ENCODE assay signal across 11 mouse cellular contexts in the genomic region with DNA sequence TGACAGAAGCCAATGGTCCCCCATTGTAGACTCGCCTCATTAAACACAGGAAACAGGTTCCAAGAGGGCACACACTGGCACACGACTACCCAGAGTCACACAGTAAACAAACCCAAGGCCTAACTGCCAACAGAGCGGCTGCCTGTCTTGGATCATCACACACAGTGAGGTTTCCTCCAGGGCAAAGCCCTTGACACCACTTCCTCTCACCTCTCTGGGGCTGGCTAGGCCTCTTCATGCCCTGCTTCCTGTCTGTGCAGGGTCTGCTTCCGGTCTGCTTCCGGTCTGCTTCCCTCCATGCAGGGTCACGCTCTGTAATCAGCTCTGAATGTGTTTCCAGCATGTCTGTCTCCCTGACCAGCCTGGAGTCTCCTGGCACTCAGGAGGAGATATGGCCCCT. TPM values are rescaled to one million over a fixed set of nuclear protein-coding genes. Genes with fewer than 3 reads are reported as not detected.
DNase-seq lines count a peak whose midpoint lies in the region; ATAC-seq and TF ChIP-seq lines count a peak whose summit lies in the region.
"Had no signal": no experiment of that assay in that cellular context is flagged by ENCODE, and none has a peak within 500 bp of the region (broad histone marks: within the 10 kb centered on the region; RNA-seq: fewer than 3 reads in every experiment).

No protein-coding gene starts in this region.

- no peak for TF ChIP-seq EP300 in CH12.LX (IDR thresholded peaks at IDR 0.05; ENCODE audit: low read length)

- H3K9ac ChIP-seq in heart, embryonic 15.5 days = no peak overlapping the region
- no peak overlapping the region for H3K9ac ChIP-seq in CH12.LX (ENCODE audit: insufficient read depth, low read depth)
- H3K9ac ChIP-seq: liver, embryonic 15.5 days had no signal

- no peaks in the 10 kb centered on the region for H3K27me3 ChIP-seq in heart, embryonic 15.5 days
- no peaks in the 10 kb centered on the region for H3K27me3 ChIP-seq in CH12.LX (replicated peaks)
- H3K27me3 ChIP-seq: liver, embryonic 15.5 days; Patski had no signal

- H3K4me3 ChIP-seq in heart, embryonic 15.5 days = no peak overlapping the region
- H3K4me3 ChIP-seq in CH12.LX (replicated peaks in 1 of 3; ENCODE audit: low read depth in 2 of 3, low read length in 2 of 3, poor library complexity in 1 of 3) = peak overlapping the region in 1 of 3 experiments; percentile 35
- no peak overlapping the region for H3K4me3 ChIP-seq in layer of hippocampus, adult 2 months
- H3K4me3 ChIP-seq: liver, embryonic 15.5 days had no signal

- H3K4me2 ChIP-seq in heart, embryonic 15.5 days = no peak overlapping the region
- no peak overlapping the region for H3K4me2 ChIP-seq in CH12.LX (ENCODE audit: insufficient read depth, low read depth, poor library complexity, severe bottlenecking)
- H3K4me2 ChIP-seq: liver, embryonic 15.5 days had no signal

- H3K79me2 ChIP-seq in CH12.LX (replicated peaks; ENCODE audit: control insufficient read depth, extremely low read depth, insufficient read depth, poor library complexity, severe bottlenecking) = no peaks in the 10 kb centered on the region

- no peak for TF ChIP-seq CTCF in CH12.LX (conservative IDR thresholded peaks at IDR 0.05 in 1 of 2, IDR thresholded peaks at IDR 0.05 in 1 of 2; ENCODE audit: low read depth in 2 of 2, low read length in 2 of 2)
- TF ChIP-seq CTCF in layer of hippocampus, adult 2 months (conservative IDR thresholded peaks at IDR 0.05) = no peak

- in situ Hi-C loops in CH12.LX (cut with MboI; ENCODE audit: low pct_ligation_motif_present, low pct_unique_long_range_greater_than_20kb, low sequenced_read_pairs) = loop anchor here (5.0 kb wide), 1 partner anchor 40 kb away; no protein-coding TSS in a partner anchor

- no peak for TF ChIP-seq POLR2A in CH12.LX (IDR thresholded peaks at IDR 0.05; ENCODE audit: low read depth, low read length)

- no peaks in the 10 kb centered on the region for H3K36me3 ChIP-seq in heart, embryonic 15.5 days
- H3K36me3 ChIP-seq in CH12.LX (replicated peaks in 1 of 2; ENCODE audit: control insufficient read depth in 1 of 2, insufficient read depth in 1 of 2, low read length in 1 of 2) = no peaks in the 10 kb centered on the region
- H3K36me3 ChIP-seq: liver, embryonic 15.5 days had no signal

- dilution Hi-C loops in CH12.LX (cut with MboI; ENCODE audit: extremely low pct_ligation_motif_present, extremely low pct_unique_long_range_greater_than_20kb, low sequenced_read_pairs) = no loop called here

- H3K9me3 ChIP-seq in heart, embryonic 15.5 days (replicated peaks) = no peaks in the 10 kb centered on the region
- H3K9me3 ChIP-seq in CH12.LX (replicated peaks; ENCODE audit: low read length) = no peaks in the 10 kb centered on the region
- H3K9me3 ChIP-seq: liver, embryonic 15.5 days had no signal

- TF ChIP-seq RAD21 in CH12.LX (IDR thresholded peaks at IDR 0.05; ENCODE audit: low read depth, low read length) = no peak

- peak; percentile 68 for ATAC-seq in heart, embryonic 15.5 days (replicated peaks; ENCODE audit: insufficient number of reproducible peaks, insufficient read depth, low FRiP score, low read depth)
- ATAC-seq in neutrophil, adult 5-6 weeks (ENCODE audit: extremely low read depth, insufficient number of reproducible peaks, low FRiP score, poor library complexity, severe bottlenecking) = peak; percentile 95

- peak overlapping the region; percentile 58; the same call in 1 of the 2 replicates for H3K27ac ChIP-seq in heart, embryonic 15.5 days
- no peak overlapping the region for H3K27ac ChIP-seq in CH12.LX (ENCODE audit: insufficient read depth, low read depth)
- no peak overlapping the region for H3K27ac ChIP-seq in layer of hippocampus, adult 2 months
- H3K27ac ChIP-seq: liver, embryonic 15.5 days had no signal

- no peak for DNase-seq in heart, postnatal 4 days
- DNase-seq in CH12.LX (ENCODE audit: extremely low read depth) = peak; percentile 52
- DNase-seq in kidney, postnatal 4 days = peak; percentile 46 to 63
- no peak for DNase-seq in cerebellum, adult 11 months
- no peak for DNase-seq in right cerebral cortex, postnatal 4 days
- DNase-seq in layer of hippocampus, adult 2 months (ENCODE audit: low spot score in 2 of 2) = no peak
- DNase-seq: cerebellum, postnatal 25 days had no signal

- peaks cover 21% of the 10 kb centered on the region for H3K4me1 ChIP-seq in heart, embryonic 15.5 days (replicated peaks)
- peaks cover 8 to 22% of the 10 kb centered on the region in 2 experiments for H3K4me1 ChIP-seq in CH12.LX (ENCODE audit: control insufficient read depth in 1 of 2, insufficient read depth in 2 of 2)

- 56% methylated on average over 6 of the region's 6 CpGs for WGBS in heart, embryonic 15.5 days

TF ChIP-seq in CH12.LX, 34 proteins besides CTCF, POLR2A, EP300 and RAD21:
- TF ChIP-seq HCFC1 (IDR thresholded peaks at IDR 0.05; ENCODE audit: low read depth, low read length) = peak; percentile 54
- TF ChIP-seq ZKSCAN1 (IDR thresholded peaks at IDR 0.05; ENCODE audit: borderline replicate concordance, low read depth, low read length) = no peak
- TF ChIP-seq IRF4 (IDR thresholded peaks at IDR 0.05; ENCODE audit: low read depth, low read length) = no peak
- peak; percentile 78 for TF ChIP-seq ELF1 (IDR thresholded peaks at IDR 0.05; ENCODE audit: low read depth, low read length)
- TF ChIP-seq MAZ (IDR thresholded peaks at IDR 0.05; ENCODE audit: low read depth, low read length) = no peak

RNA-seq across cellular contexts. Expression of a gene that starts 9.4 kb away (rescaled TPM):
- polyA plus RNA-seq in heart, embryonic 15.5 days (2015; fragmentation: Nextera tagmentation; extraction: Ambion mirVana) = 54.4 and 76.7 TPM in 2 replicates
- 100 to 1,000 TPM; 104 to 111 TPM for total RNA-seq in heart, postnatal 4 days (2021)
- total RNA-seq in CH12.LX (2012; rRNA removed) = 128 and 144 TPM in 2 replicates
- 91.6 and 101 TPM in 2 replicates for total RNA-seq in CH12.LX (2014; rRNA removed)
- polyA plus RNA-seq in CH12.LX (2012; ENCODE audit: insufficient read length, low read depth) = 143 and 164 TPM in 2 replicates
- 69.5 and 71.7 TPM in 2 replicates for total RNA-seq in neutrophil, adult 5-6 weeks (2017)
- 10 to 100 TPM; 75.7 to 84.7 TPM for total RNA-seq in layer of hippocampus, adult 2 months (2021)

RNA-seq across cellular contexts. Expression of a gene that starts 26.8 kb away (rescaled TPM):
- 0.96 and 1.2 TPM in 2 replicates for polyA plus RNA-seq in heart, embryonic 15.5 days (2015; fragmentation: Nextera tagmentation; extraction: Ambion mirVana)
- total RNA-seq in heart, postnatal 4 days (2021) = 1 to 10 TPM; 5.5 to 6.6 TPM
- total RNA-seq in CH12.LX (2012; rRNA removed) (0.71 and 1.7 TPM in 2 replicates), CH12.LX (2014; rRNA removed) (0.38 and 0.59 TPM in 2 replicates)
- polyA plus RNA-seq in CH12.LX (2012; ENCODE audit: insufficient read length, low read depth) = 1.7 and 1.8 TPM in 2 replicates
- not detected in 2 replicates for total RNA-seq in neutrophil, adult 5-6 weeks (2017)
- 100 to 1,000 TPM; 124 to 129 TPM for total RNA-seq in layer of hippocampus, adult 2 months (2021)

RNA-seq across cellular contexts. Expression of a gene that starts 32.6 kb away (rescaled TPM):
- 18.1 and 21.8 TPM in 2 replicates for polyA plus RNA-seq in heart, embryonic 15.5 days (2015; fragmentation: Nextera tagmentation; extraction: Ambion mirVana)
- total RNA-seq in heart, postnatal 4 days (2021) = 10 to 100 TPM; 21.7 to 25.9 TPM
- total RNA-seq in CH12.LX (2012; rRNA removed) (21.7 and 22.6 TPM in 2 replicates), CH12.LX (2014; rRNA removed) (11.9 and 13.3 TPM in 2 replicates)
- polyA plus RNA-seq in CH12.LX (2012; ENCODE audit: insufficient read length, low read depth) = 17.7 and 18.4 TPM in 2 replicates
- total RNA-seq in neutrophil, adult 5-6 weeks (2017) = 20.7 and 22.1 TPM in 2 replicates
- 10 to 100 TPM; 25.9 to 28.0 TPM for total RNA-seq in layer of hippocampus, adult 2 months (2021)

RNA-seq across cellular contexts. Expression of a gene that starts 48.2 kb away (rescaled TPM):
- 122 and 123 TPM in 2 replicates for polyA plus RNA-seq in heart, embryonic 15.5 days (2015; fragmentation: Nextera tagmentation; extraction: Ambion mirVana)
- total RNA-seq in heart, postnatal 4 days (2021) = 100 to 1,000 TPM; 153 to 165 TPM
- 49.2 and 57.8 TPM in 2 replicates for total RNA-seq in CH12.LX (2012; rRNA removed)
- total RNA-seq in CH12.LX (2014; rRNA removed) = 43.1 and 46.6 TPM in 2 replicates
- 37.7 and 43.0 TPM in 2 replicates for polyA plus RNA-seq in CH12.LX (2012; ENCODE audit: insufficient read length, low read depth)
- total RNA-seq in neutrophil, adult 5-6 weeks (2017) = 7.1 and 10.5 TPM in 2 replicates
- 1 to 10 TPM; 6.5 to 7.3 TPM for total RNA-seq in layer of hippocampus, adult 2 months (2021)

Comparison
In these comparisons a context has a peak if more than half of its experiments do, and no peak if none do; other contexts are left out.
1. DNase-seq: peak in CH12.LX (single experiment) and kidney, postnatal 4 days (2 of 2); none in heart, postnatal 4 days (single experiment), cerebellum, adult 11 months (single experiment), right cerebral cortex, postnatal 4 days (single experiment) and layer of hippocampus, adult 2 months (0 of 2).
2. RNA of a gene that starts 26.8 kb away (total RNA-seq): 124 to 129 TPM in layer of hippocampus, adult 2 months; 5.5 to 6.6 TPM in heart, postnatal 4 days, 0.38 to 1.7 TPM in CH12.LX and not detected in neutrophil, adult 5-6 weeks; every median in the first group is over 10 times any median in the second.